Mouse (Mus musculus) MEL (cell line): ENCODE data around the gene Prex1. TPM values are rescaled to one million over a fixed set of nuclear protein-coding genes. Genes with fewer than 3 reads are reported as not detected.

Experiments used
- DNase-seq: peaks from one replicate; pipeline ENCODE4 v3.0.0; 2011; ENCODE audit warnings: low read depth, low spot score
- H3K27ac ChIP-seq: 2 replicates; pipeline ENCODE4 v1.5.1; 2012; ENCODE audit warnings: low read depth, mild to moderate bottlenecking, control low read depth, low read length, moderate library complexity; ENCODE audit not compliant: control insufficient read depth
- H3K27me3 ChIP-seq, 2 experiments: fragments of 150-350 bp in 1 of 2; sonication (generic) in 1 of 2; 2 replicates each; pipeline ENCODE4 v1.6.1; 2012; ENCODE audit warnings: low read length in 2 of 2, mild to moderate bottlenecking in 2 of 2, improper control_type of control experiment in 1 of 2, moderate library complexity in 1 of 2; ENCODE audit not compliant: insufficient read depth in 2 of 2, control insufficient read depth in 1 of 2
- H3K36me3 ChIP-seq, 2 experiments: 2 replicates each; pipeline ENCODE4 v1.6.1; 2012 to 2014; ENCODE audit warnings: low read length in 2 of 2, improper control_type of control experiment in 1 of 2, inconsistent platforms in 1 of 2, mild to moderate bottlenecking in 1 of 2; ENCODE audit not compliant: insufficient read depth in 2 of 2, control insufficient read depth in 1 of 2
- H3K4me1 ChIP-seq, 2 experiments: fragments of 150-350 bp in 1 of 2; sonication (generic) in 1 of 2; 2 replicates each; pipeline ENCODE4 v1.6.1; 2012; ENCODE audit warnings: low read length in 2 of 2, improper control_type of control experiment in 1 of 2, mild to moderate bottlenecking in 1 of 2; ENCODE audit not compliant: insufficient read depth in 2 of 2, control insufficient read depth in 1 of 2
- H3K4me3 ChIP-seq, 2 experiments: fragments of 150-350 bp in 1 of 2; sonication (generic) in 1 of 2; 2 replicates each; pipeline ENCODE4 v1.5.1; 2012; ENCODE audit warnings: low read depth in 2 of 2, low read length in 2 of 2, mild to moderate bottlenecking in 2 of 2, moderate library complexity in 2 of 2, control low read depth in 1 of 2, improper control_type of control experiment in 1 of 2; ENCODE audit not compliant: control insufficient read depth in 1 of 2, insufficient read depth in 1 of 2
- H3K79me2 ChIP-seq: 2 replicates; pipeline ENCODE4 v1.6.1; 2012; ENCODE audit warnings: mild to moderate bottlenecking, low read length, moderate library complexity; ENCODE audit not compliant: control insufficient read depth, poor library complexity, insufficient read depth
- H3K9ac ChIP-seq: 2 replicates; pipeline ENCODE4 v1.6.1; 2012; ENCODE audit warnings: low read depth, mild to moderate bottlenecking, control low read depth, low read length, moderate library complexity; ENCODE audit not compliant: control insufficient read depth, poor library complexity, severe bottlenecking
- H3K9me3 ChIP-seq: fragments of 150-350 bp; sonication (generic); replicated peaks from 2 replicates; pipeline ENCODE4 v1.6.1; 2012; ENCODE audit warnings: mild to moderate bottlenecking, low read length, improper control_type of control experiment, moderate library complexity; ENCODE audit not compliant: insufficient read depth
- CHD1 ChIP-seq: IDR thresholded peaks from 2 replicates; pipeline ENCODE4 v1.6.1; 2012; ENCODE audit warnings: low read depth, mild to moderate bottlenecking, inconsistent platforms, low read length, improper control_type of control experiment
- CHD2 ChIP-seq: IDR thresholded peaks from 2 replicates; pipeline ENCODE4 v1.6.1; 2011; ENCODE audit warnings: low read length, improper control_type of control experiment
- CTCF ChIP-seq, 3 experiments: IDR thresholded peaks in 2 of 3; conservative IDR thresholded peaks in 1 of 3; 2 replicates each; pipeline ENCODE4 v1.5.1; 2011 to 2012; ENCODE audit warnings: low read length in 3 of 3, low read depth in 2 of 3, mild to moderate bottlenecking in 2 of 3, improper control_type of control experiment in 1 of 3, inconsistent platforms in 1 of 3, mixed read lengths in 1 of 3, moderate library complexity in 1 of 3; ENCODE audit not compliant: control insufficient read depth in 1 of 3, insufficient read depth in 1 of 3, poor library complexity in 1 of 3, severe bottlenecking in 1 of 3
- E2F4 ChIP-seq: IDR thresholded peaks from 2 replicates; pipeline ENCODE4 v1.6.1; 2011; ENCODE audit warnings: low read depth, low read length, improper control_type of control experiment, borderline replicate concordance
- ELF1 ChIP-seq: IDR thresholded peaks from 2 replicates; pipeline ENCODE4 v1.6.1; 2014; ENCODE audit warnings: low read depth, mild to moderate bottlenecking, inconsistent platforms, low read length, improper control_type of control experiment, moderate library complexity
- EP300 ChIP-seq, 2 experiments: IDR thresholded peaks; 2 replicates each; pipeline ENCODE4 v1.6.1; 2011; ENCODE audit warnings: improper control_type of control experiment in 2 of 2, low read length in 2 of 2, low read depth in 1 of 2, mild to moderate bottlenecking in 1 of 2
- ETS1 ChIP-seq: IDR thresholded peaks from 2 replicates; pipeline ENCODE4 v1.6.1; 2012; ENCODE audit warnings: low read depth, mild to moderate bottlenecking, inconsistent platforms, low read length, improper control_type of control experiment, moderate library complexity
- GABPA ChIP-seq: IDR thresholded peaks from 2 replicates; pipeline ENCODE4 v1.6.1; 2012; ENCODE audit warnings: low read depth, mild to moderate bottlenecking, inconsistent platforms, low read length, improper control_type of control experiment, moderate library complexity
- HCFC1 ChIP-seq: IDR thresholded peaks from 2 replicates; pipeline ENCODE4 v1.6.1; 2012; ENCODE audit warnings: low read depth, mild to moderate bottlenecking, inconsistent platforms, low read length, improper control_type of control experiment, moderate library complexity
- JUND ChIP-seq: IDR thresholded peaks from 2 replicates; pipeline ENCODE4 v1.6.1; 2011; ENCODE audit warnings: low read depth, mild to moderate bottlenecking, improper control_type of control experiment, low read length
- KAT2A ChIP-seq: conservative IDR thresholded peaks from 2 replicates; pipeline ENCODE4 v1.6.1; 2012; ENCODE audit warnings: low read depth, low read length, improper control_type of control experiment, inconsistent platforms
- MAFK ChIP-seq: IDR thresholded peaks from 2 replicates; pipeline ENCODE4 v1.6.1; 2011; ENCODE audit warnings: low read depth, mild to moderate bottlenecking, low read length, improper control_type of control experiment, borderline replicate concordance
- MAX ChIP-seq: IDR thresholded peaks from 2 replicates; pipeline ENCODE4 v1.6.1; 2011; ENCODE audit warnings: low read length, improper control_type of control experiment
- MAZ ChIP-seq: IDR thresholded peaks from 2 replicates; pipeline ENCODE4 v1.6.1; 2012; ENCODE audit warnings: low read depth, mild to moderate bottlenecking, inconsistent platforms, low read length, improper control_type of control experiment
- MEF2A ChIP-seq: IDR thresholded peaks from 2 replicates; pipeline ENCODE4 v1.6.1; 2014; ENCODE audit warnings: low read depth, mild to moderate bottlenecking, inconsistent platforms, low read length, improper control_type of control experiment; ENCODE audit not compliant: poor library complexity, insufficient replicate concordance, severe bottlenecking; ENCODE audit errors: extremely low read depth
- MXI1 ChIP-seq: IDR thresholded peaks from 2 replicates; pipeline ENCODE4 v1.6.1; 2011; ENCODE audit warnings: mild to moderate bottlenecking, low read depth, low read length, improper control_type of control experiment
- MYB ChIP-seq: IDR thresholded peaks from 2 replicates; pipeline ENCODE4 v1.6.1; 2011; ENCODE audit warnings: mild to moderate bottlenecking, low read depth, low read length, improper control_type of control experiment
- NELFE ChIP-seq: IDR thresholded peaks from 2 replicates; pipeline ENCODE4 v1.6.1; 2011; ENCODE audit warnings: low read depth, low read length, improper control_type of control experiment
- NRF1 ChIP-seq: IDR thresholded peaks from 2 replicates; pipeline ENCODE4 v1.6.1; 2014; ENCODE audit warnings: low read depth, mild to moderate bottlenecking, inconsistent platforms, low read length, improper control_type of control experiment, moderate library complexity; ENCODE audit not compliant: poor library complexity, insufficient read depth, severe bottlenecking
- POLR2AphosphoS2 ChIP-seq: IDR thresholded peaks from 2 replicates; pipeline ENCODE4 v1.6.1; 2011; ENCODE audit warnings: low read length, improper control_type of control experiment
- POLR2AphosphoS5 ChIP-seq: IDR thresholded peaks from 2 replicates; pipeline ENCODE4 v1.6.1; 2012; ENCODE audit warnings: low read depth, borderline replicate concordance, mild to moderate bottlenecking, inconsistent platforms, low read length, moderate library complexity, mixed read lengths
- RAD21 ChIP-seq: IDR thresholded peaks from 2 replicates; pipeline ENCODE4 v1.6.1; 2011; ENCODE audit warnings: mild to moderate bottlenecking, low read depth, low read length, improper control_type of control experiment
- SIN3A ChIP-seq: IDR thresholded peaks from 2 replicates; pipeline ENCODE4 v1.6.1; 2012; ENCODE audit warnings: low read length, improper control_type of control experiment, inconsistent platforms
- TAL1 ChIP-seq: IDR thresholded peaks from 2 replicates; pipeline ENCODE4 v1.6.1; 2012; ENCODE audit warnings: mild to moderate bottlenecking, inconsistent platforms, low read length, moderate library complexity, mixed read lengths
- TBP ChIP-seq: IDR thresholded peaks from 2 replicates; pipeline ENCODE4 v1.8.0; 2011; ENCODE audit warnings: low read depth, low read length, improper control_type of control experiment
- USF1 ChIP-seq: IDR thresholded peaks from 2 replicates; pipeline ENCODE4 v1.6.1; 2014; ENCODE audit warnings: low read depth, mild to moderate bottlenecking, inconsistent platforms, low read length, improper control_type of control experiment, moderate library complexity
- ZC3H11A ChIP-seq: IDR thresholded peaks from 2 replicates; pipeline ENCODE4 v1.6.1; 2012; ENCODE audit warnings: low read depth, mild to moderate bottlenecking, inconsistent platforms, low read length, improper control_type of control experiment
- ZKSCAN1 ChIP-seq: IDR thresholded peaks from 2 replicates; pipeline ENCODE4 v1.6.1; 2012; ENCODE audit warnings: low read depth, mild to moderate bottlenecking, inconsistent platforms, low read length, improper control_type of control experiment, moderate library complexity
- ZMIZ1 ChIP-seq: IDR thresholded peaks from 2 replicates; pipeline ENCODE4 v1.6.1; 2012; ENCODE audit warnings: low read depth, mild to moderate bottlenecking, inconsistent platforms, low read length, improper control_type of control experiment, moderate library complexity
- ZNF384 ChIP-seq: IDR thresholded peaks from 2 replicates; pipeline ENCODE4 v1.6.1; 2012; ENCODE audit warnings: low read depth, mild to moderate bottlenecking, inconsistent platforms, low read length, improper control_type of control experiment
- polyA plus RNA-seq, 2 experiments: library from polyadenylated mRNA; stranded (reverse) in 1 of 2; unstranded in 1 of 2; fragments of >175 nt in 1 of 2; fragments of >200 nt in 1 of 2; gene quantifications; 2 replicates each; pipeline versions ENCODE4 v1.2.1 to v1.2.4; 2012; ENCODE audit warnings: low replicate concordance in 2 of 2, low read depth in 1 of 2; ENCODE audit not compliant: insufficient read length in 2 of 2, insufficient read depth in 1 of 2, missing spikeins in 1 of 2
- total RNA-seq: library from RNA; depleted of rRNA; stranded (reverse); fragments of 300-350 nt; gene quantifications from 2 replicates; pipeline ENCODE4 v1.2.3, GENCODE M21; 2012

The Prex1 gene
- total and polyA plus RNA-seq, 3 experiments: 8.0 to 33.1 (median 15.8) TPM

- Histone ChIP-seq H3K27ac (no peak overlapping the region), H3K4me3 (no peak overlapping the region), H3K36me3 (no peaks in the 10 kb centered on the region), H3K9ac (no peak overlapping the region), H3K79me2 (no peaks in the 10 kb centered on the region), H3K27me3 (no peaks in the 10 kb centered on the region), H3K4me1 (no peaks in the 10 kb centered on the region), H3K9me3 (no peaks in the 10 kb centered on the region)
- no peak for DNase-seq
- TF ChIP-seq POLR2AphosphoS5 (no peak), EP300 (IDR thresholded peaks at IDR 0.05; ENCODE audit: low read depth in 1 of 2, low read length in 2 of 2) (no peak), TAL1 (no peak), GABPA (no peak), HCFC1 (no peak), ZKSCAN1 (no peak), CHD2 (no peak), TBP (no peak), ZC3H11A (no peak), SIN3A (no peak), USF1 (no peak), ELF1 (no peak), CTCF (IDR thresholded peaks at IDR 0.05 in 2 of 3, conservative IDR thresholded peaks at IDR 0.05 in 1 of 3; ENCODE audit: control insufficient read depth in 1 of 3, insufficient read depth in 1 of 3, low read depth in 2 of 3, low read length in 3 of 3, poor library complexity in 1 of 3, severe bottlenecking in 1 of 3) (no peak), ZNF384 (no peak), MAX (no peak)
Measured at GRCm38 (mm10) chr2:166638079-166638800, 75.4 kb downstream of the Prex1 start.

GRCm38 (mm10) chr2:166637673-166637990 lies 76.0 kb downstream of the Prex1 start:
- H3K9ac ChIP-seq: no peak overlapping the region
- no peaks in the 10 kb centered on the region for H3K4me1 ChIP-seq
- no peaks in the 10 kb centered on the region for H3K36me3 ChIP-seq
- DNase-seq: no peak
- TF ChIP-seq MAFK (no peak), USF1 (no peak), NELFE (no peak), ETS1 (no peak), POLR2AphosphoS2 (no peak), MXI1 (no peak), ZMIZ1 (no peak), NRF1 (no peak), MAZ (no peak), CHD2 (no peak), MEF2A (no peak), JUND (no peak), MAX (no peak), KAT2A (no peak), CHD1 (no peak), ZKSCAN1 (no peak), MYB (no peak), RAD21 (no peak), TBP (no peak), E2F4 (no peak)
- H3K9me3 ChIP-seq: no peaks in the 10 kb centered on the region
- H3K4me3 ChIP-seq: no peak overlapping the region
- H3K27ac ChIP-seq: no peak overlapping the region
- H3K79me2 ChIP-seq: no peaks in the 10 kb centered on the region
- H3K27me3 ChIP-seq: no peaks in the 10 kb centered on the region
